Mouse (Mus musculus): Measurements from ENCODE around the gene Cask.

DNA sequence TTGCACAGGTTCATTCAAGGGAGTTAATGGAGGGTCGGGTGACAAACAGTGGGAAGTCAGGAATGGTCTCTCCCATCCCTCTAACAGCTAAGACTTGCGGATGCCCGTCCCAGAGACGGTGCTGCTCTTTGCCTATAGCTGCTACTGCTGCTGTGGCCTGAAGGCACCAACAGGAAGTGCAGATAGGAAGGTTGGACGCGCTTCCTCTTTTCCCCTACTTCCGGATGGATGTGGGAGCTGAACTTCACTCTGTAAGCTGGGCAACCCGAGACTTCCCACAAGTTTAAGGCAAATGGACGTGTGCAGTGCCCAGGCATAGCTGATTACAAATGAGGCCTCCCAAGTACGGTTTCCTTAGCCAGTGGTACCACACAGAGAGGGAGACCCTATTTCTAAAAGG lies 333.1 kb downstream of the Cask start:
- TF ChIP-seq UBTF (IDR thresholded peaks at IDR 0.05; ENCODE audit: borderline replicate concordance, insufficient read depth, low read depth, low read length) = no peak
- no peak for TF ChIP-seq POLR2A (IDR thresholded peaks at IDR 0.05; ENCODE audit: control insufficient read depth in 1 of 2, insufficient read depth in 1 of 2, low read depth in 1 of 2, low read length in 2 of 2, poor library complexity in 1 of 2)
- no peak for TF ChIP-seq CTCF (IDR thresholded peaks at IDR 0.05 in 2 of 3, conservative IDR thresholded peaks at IDR 0.05 in 1 of 3; ENCODE audit: control insufficient read depth in 1 of 3, insufficient read depth in 1 of 3, low read depth in 2 of 3, low read length in 3 of 3, poor library complexity in 1 of 3, severe bottlenecking in 1 of 3)
- TF ChIP-seq MAX (IDR thresholded peaks at IDR 0.05; ENCODE audit: low read length) = no peak
- no peak for TF ChIP-seq TAL1 (IDR thresholded peaks at IDR 0.05; ENCODE audit: low read length)
- TF ChIP-seq EP300 (IDR thresholded peaks at IDR 0.05; ENCODE audit: low read depth in 1 of 2, low read length in 2 of 2) = no peak
- TF ChIP-seq POLR2AphosphoS2 (IDR thresholded peaks at IDR 0.05; ENCODE audit: low read length) = no peak
- no peak for TF ChIP-seq USF1 (IDR thresholded peaks at IDR 0.05; ENCODE audit: low read depth, low read length)
- TF ChIP-seq MAFK (IDR thresholded peaks at IDR 0.05; ENCODE audit: borderline replicate concordance, low read depth, low read length) = no peak
